ENCODE assay signal across 17 mouse cellular contexts in genomic region chrX:103732033-103732703, GRCm38 (mm10).
DNase-seq lines count a peak whose midpoint lies in the region; ATAC-seq and TF ChIP-seq lines count a peak whose summit lies in the region.
"Had no signal": no experiment of that assay in that cellular context is flagged by ENCODE, and none has a peak within 500 bp of the region (broad histone marks: within the 10 kb centered on the region; RNA-seq: fewer than 3 reads in every experiment).

No protein-coding gene starts in this region.

- H3K27ac ChIP-seq in kidney, adult 2 months (ENCODE audit: insufficient read depth, low read depth, low read length): peak overlapping the region; percentile 12; the same call in 1 of the 2 replicates
- H3K27ac ChIP-seq in liver, embryonic 13.5 days: peak overlapping the region; percentile 43
- H3K27ac ChIP-seq: embryonic facial prominence, embryonic 10.5 days; forebrain, embryonic 13.5 days; hindbrain, postnatal 0 days; limb, embryonic 13.5 days had no signal

- H3K27me3 ChIP-seq in kidney, adult 2 months (replicated peaks; ENCODE audit: control insufficient read depth, insufficient read depth, low read length): no peaks in the 10 kb centered on the region
- H3K27me3 ChIP-seq in liver, embryonic 13.5 days: peaks cover 37% of the 10 kb centered on the region; the same call in 1 of the 2 replicates

- no peak overlapping the region for H3K4me2 ChIP-seq in liver, embryonic 13.5 days
- H3K4me2 ChIP-seq: forebrain, embryonic 13.5 days; heart, embryonic 12.5 days; limb, embryonic 13.5 days had no signal

- WGBS in kidney, adult 2 months: 64% methylated on average over 4 of the region's 4 CpGs
- WGBS in liver, embryonic 13.5 days (ENCODE audit: insufficient replicate concordance): 49% methylated on average over 4 of the region's 4 CpGs

- H3K4me1 ChIP-seq in kidney, adult 2 months (ENCODE audit: control insufficient read depth, insufficient read depth, low read length): peaks cover 8% of the 10 kb centered on the region; the same call in 1 of the 2 replicates
- H3K4me1 ChIP-seq in liver, embryonic 13.5 days (replicated peaks): no peaks in the 10 kb centered on the region
- H3K4me1 ChIP-seq: embryonic facial prominence, embryonic 10.5 days; forebrain, embryonic 13.5 days; limb, embryonic 13.5 days had no signal

- H3K4me3 ChIP-seq in kidney, adult 2 months (ENCODE audit: insufficient read depth, low read depth, low read length): no peak overlapping the region
- H3K4me3 ChIP-seq in liver, embryonic 13.5 days (replicated peaks): no peak overlapping the region
- H3K4me3 ChIP-seq: embryonic facial prominence, embryonic 10.5 days; forebrain, embryonic 13.5 days; heart, embryonic 12.5 days; limb, embryonic 13.5 days had no signal

- H3K9me3 ChIP-seq in liver, embryonic 13.5 days (replicated peaks): no peaks in the 10 kb centered on the region
- H3K9me3 ChIP-seq: embryonic facial prominence, embryonic 10.5 days; forebrain, embryonic 13.5 days; heart, embryonic 12.5 days; limb, embryonic 13.5 days had no signal

- peak; percentile 70 for ATAC-seq in liver, embryonic 13.5 days (ENCODE audit: low read depth)
- ATAC-seq: forebrain, embryonic 13.5 days; hindbrain, postnatal 0 days; lung, postnatal 0 days had no signal

- TF ChIP-seq POLR2A in kidney, adult 2 months (IDR thresholded peaks at IDR 0.05; ENCODE audit: low read depth, low read length): no peak

- intact Hi-C loops in left cerebral cortex, postnatal 14 days (cut with DNase I): no loop called here

- no peak overlapping the region for H3K9ac ChIP-seq in liver, embryonic 13.5 days
- H3K9ac ChIP-seq: forebrain, embryonic 13.5 days; heart, embryonic 12.5 days; limb, embryonic 13.5 days had no signal

- TF ChIP-seq CTCF in kidney, adult 2 months (conservative IDR thresholded peaks at IDR 0.05; ENCODE audit: insufficient read depth, insufficient read length, low read depth, low read length): no peak

- no peaks in the 10 kb centered on the region for H3K36me3 ChIP-seq in kidney, adult 2 months (ENCODE audit: control insufficient read depth, insufficient read depth, low read length)
- H3K36me3 ChIP-seq in liver, embryonic 13.5 days: no peaks in the 10 kb centered on the region
- H3K36me3 ChIP-seq: embryonic facial prominence, embryonic 10.5 days; heart, embryonic 12.5 days; limb, embryonic 13.5 days had no signal

- peak; percentile 43 for DNase-seq in kidney, adult 2 months
- DNase-seq in kidney, adult 18-20 months: no peak
- DNase-seq in ovary, adult 18-20 months (ENCODE audit: low spot score): peak; percentile 15
- DNase-seq in ovary, postnatal 10 days (ENCODE audit: low spot score): no peak
- DNase-seq in liver, embryonic 13.5 days: no peak
- DNase-seq in B cell, adult 2 months: no peak
- DNase-seq in left cerebral cortex, postnatal 14 days (ENCODE audit: low spot score in 2 of 2): no peak
- DNase-seq: cerebellum, adult 18-20 months; heart, postnatal 36 days; kidney, adult 8-10 months; thymus, postnatal 4 days had no signal

Comparison
In these comparisons a context has a peak if more than half of its experiments do, and no peak if none do; other contexts are left out.
1. DNase-seq: peak in kidney, adult 2 months (single experiment) and ovary, adult 18-20 months (single experiment); none in kidney, adult 18-20 months (single experiment), ovary, postnatal 10 days (single experiment), liver, embryonic 13.5 days (single experiment), B cell, adult 2 months (0 of 2) and left cerebral cortex, postnatal 14 days (0 of 2).